28 mouse cellular contexts compared by ENCODE assay signal in genomic region chr1:47057344-47057743, GRCm38 (mm10).
DNase-seq lines count a peak whose midpoint lies in the region; ATAC-seq and TF ChIP-seq lines count a peak whose summit lies in the region.
"Had no signal": no experiment of that assay in that cellular context is flagged by ENCODE, and none has a peak within 500 bp of the region (broad histone marks: within the 10 kb centered on the region; RNA-seq: fewer than 3 reads in every experiment).

No protein-coding gene starts in this region.

- H3K27ac ChIP-seq in neural tube, embryonic 11.5 days (ENCODE audit: low read depth, low read length) = no peak overlapping the region
- H3K27ac ChIP-seq in limb, embryonic 14.5 days (replicated peaks; ENCODE audit: low read depth, low read length) = no peak overlapping the region
- H3K27ac ChIP-seq in neural tube, embryonic 14.5 days (ENCODE audit: low read depth, low read length) = no peak overlapping the region
- H3K27ac ChIP-seq in forebrain, embryonic 10.5 days = no peak overlapping the region
- H3K27ac ChIP-seq in liver, postnatal 0 days (ENCODE audit: low read depth) = no peak overlapping the region
- H3K27ac ChIP-seq: embryonic facial prominence, embryonic 10.5 days; embryonic facial prominence, embryonic 13.5 days; gastrocnemius, adult 2 months; heart, adult 2 months; hindbrain, embryonic 12.5 days; hindbrain, embryonic 15.5 days had no signal

- no peaks in the 10 kb centered on the region for H3K27me3 ChIP-seq in neural tube, embryonic 11.5 days (ENCODE audit: control insufficient read depth, insufficient read depth, low read length)
- no peaks in the 10 kb centered on the region for H3K27me3 ChIP-seq in limb, embryonic 14.5 days (ENCODE audit: control insufficient read depth, insufficient read depth, low read length)
- no peaks in the 10 kb centered on the region for H3K27me3 ChIP-seq in neural tube, embryonic 14.5 days (ENCODE audit: control insufficient read depth, insufficient read depth, low read length)
- no peaks in the 10 kb centered on the region for H3K27me3 ChIP-seq in forebrain, embryonic 10.5 days (ENCODE audit: poor library complexity, severe bottlenecking)
- H3K27me3 ChIP-seq in liver, postnatal 0 days (ENCODE audit: insufficient read depth, low read length) = no peaks in the 10 kb centered on the region
- H3K27me3 ChIP-seq: CH12.LX; embryonic facial prominence, embryonic 13.5 days; hindbrain, embryonic 12.5 days; hindbrain, embryonic 15.5 days; Patski had no signal

- H3K4me3 ChIP-seq in neural tube, embryonic 11.5 days (ENCODE audit: low read depth, low read length) = no peak overlapping the region
- H3K4me3 ChIP-seq in limb, embryonic 14.5 days (replicated peaks; ENCODE audit: low read length) = no peak overlapping the region
- H3K4me3 ChIP-seq in neural tube, embryonic 14.5 days (ENCODE audit: low read depth, low read length) = no peak overlapping the region
- H3K4me3 ChIP-seq in forebrain, embryonic 10.5 days = no peak overlapping the region
- H3K4me3 ChIP-seq in liver, postnatal 0 days (ENCODE audit: low read depth, low read length) = no peak overlapping the region
- H3K4me3 ChIP-seq: embryonic facial prominence, embryonic 10.5 days; embryonic facial prominence, embryonic 13.5 days; erythroblast, embryonic 14.5 days; gastrocnemius, adult 2 months; heart, adult 2 months; hindbrain, embryonic 12.5 days; hindbrain, embryonic 15.5 days had no signal

- TF ChIP-seq CTCF in liver, postnatal 0 days (IDR thresholded peaks at IDR 0.05; ENCODE audit: low read depth) = no peak

- H3K36me3 ChIP-seq in neural tube, embryonic 11.5 days (ENCODE audit: control insufficient read depth, insufficient read depth, low read length) = no peaks in the 10 kb centered on the region
- H3K36me3 ChIP-seq in limb, embryonic 14.5 days (ENCODE audit: control insufficient read depth, insufficient read depth, low read length) = no peaks in the 10 kb centered on the region
- H3K36me3 ChIP-seq in neural tube, embryonic 14.5 days (ENCODE audit: control insufficient read depth, insufficient read depth, low read length) = no peaks in the 10 kb centered on the region
- no peaks in the 10 kb centered on the region for H3K36me3 ChIP-seq in forebrain, embryonic 10.5 days (replicated peaks)
- H3K36me3 ChIP-seq in liver, postnatal 0 days (replicated peaks; ENCODE audit: insufficient read depth, low read length) = no peaks in the 10 kb centered on the region
- H3K36me3 ChIP-seq: embryonic facial prominence, embryonic 10.5 days; embryonic facial prominence, embryonic 13.5 days; G1E; hindbrain, embryonic 12.5 days; hindbrain, embryonic 15.5 days had no signal

- TF ChIP-seq POLR2A in limb, embryonic 14.5 days (IDR thresholded peaks at IDR 0.05; ENCODE audit: borderline replicate concordance, extremely low read depth, insufficient read depth, insufficient read length) = no peak

- peak; percentile 39 for ATAC-seq in neural tube, embryonic 11.5 days (ENCODE audit: insufficient read depth, low FRiP score, low TSS enrichment)
- no peak for ATAC-seq in limb, embryonic 14.5 days (ENCODE audit: low FRiP score, low read depth)
- peak; percentile 33; the same call in 1 of the 2 replicates for ATAC-seq in neural tube, embryonic 14.5 days (ENCODE audit: low read depth)
- no peak for ATAC-seq in liver, postnatal 0 days
- ATAC-seq: forebrain, embryonic 14.5 days; forebrain, postnatal 0 days; Patski had no signal

- DNase-seq in neural tube, embryonic 11.5 days (ENCODE audit: low spot score) = no peak
- no peak for DNase-seq in neural tube, embryonic 10.5 days (ENCODE audit: extremely low spot score, low spot score)
- peak; percentile 3 for DNase-seq in limb, embryonic 14.5 days (ENCODE audit: low spot score)
- no peak for DNase-seq in forebrain, embryonic 10.5 days (ENCODE audit: extremely low spot score, low spot score)
- no peak for DNase-seq in heart, adult 8-10 months (ENCODE audit: low spot score)
- no peak for DNase-seq in liver, postnatal 0 days
- DNase-seq: adrenal gland, postnatal 10 days; B cell, adult 2 months; cerebellum, adult 11-12 months; cerebellum, adult 8-10 months; cerebellum, postnatal 10 days; cerebellum, postnatal 36 days; embryo, embryonic 11 days; forebrain, postnatal 0 days; gastrocnemius, adult 2 months; gastrocnemius, postnatal 14 days; heart, adult 2 months had no signal

- no peaks in the 10 kb centered on the region for H3K4me1 ChIP-seq in neural tube, embryonic 11.5 days (ENCODE audit: control insufficient read depth, insufficient read depth, low read length)
- peaks cover 4% of the 10 kb centered on the region; the same call in 1 of the 2 replicates for H3K4me1 ChIP-seq in limb, embryonic 14.5 days (ENCODE audit: control insufficient read depth, insufficient read depth, low read length)
- H3K4me1 ChIP-seq in neural tube, embryonic 14.5 days (ENCODE audit: control insufficient read depth, insufficient read depth, low read length) = no peaks in the 10 kb centered on the region
- no peaks in the 10 kb centered on the region for H3K4me1 ChIP-seq in forebrain, embryonic 10.5 days
- H3K4me1 ChIP-seq in liver, postnatal 0 days (ENCODE audit: insufficient read depth) = no peaks in the 10 kb centered on the region
- H3K4me1 ChIP-seq: embryonic facial prominence, embryonic 10.5 days; embryonic facial prominence, embryonic 13.5 days; hindbrain, embryonic 12.5 days; hindbrain, embryonic 15.5 days had no signal

- 50% methylated on average over 3 of the region's 3 CpGs for WGBS in neural tube, embryonic 11.5 days
- WGBS in limb, embryonic 14.5 days = 12% methylated on average over 3 of the region's 3 CpGs
- 19% methylated on average over 3 of the region's 3 CpGs for WGBS in neural tube, embryonic 14.5 days
- WGBS in forebrain, embryonic 10.5 days = 86% methylated on average over 3 of the region's 3 CpGs
- 57% methylated on average over 3 of the region's 3 CpGs for WGBS in liver, postnatal 0 days (ENCODE audit: insufficient replicate concordance)

- no peak for TF ChIP-seq EP300 in liver, postnatal 0 days (IDR thresholded peaks at IDR 0.05; ENCODE audit: low read depth)

- H3K9me3 ChIP-seq in neural tube, embryonic 11.5 days (ENCODE audit: control insufficient read depth, low read length) = no peaks in the 10 kb centered on the region
- no peaks in the 10 kb centered on the region for H3K9me3 ChIP-seq in limb, embryonic 14.5 days (ENCODE audit: control insufficient read depth, low read length)
- no peaks in the 10 kb centered on the region for H3K9me3 ChIP-seq in neural tube, embryonic 14.5 days (ENCODE audit: control insufficient read depth, low read length)
- no peaks in the 10 kb centered on the region for H3K9me3 ChIP-seq in forebrain, embryonic 10.5 days
- no peaks in the 10 kb centered on the region for H3K9me3 ChIP-seq in liver, postnatal 0 days (ENCODE audit: low read length)
- H3K9me3 ChIP-seq: embryonic facial prominence, embryonic 10.5 days; embryonic facial prominence, embryonic 13.5 days; G1E; hindbrain, embryonic 12.5 days; hindbrain, embryonic 15.5 days had no signal

- no peak overlapping the region for H3K4me2 ChIP-seq in neural tube, embryonic 11.5 days (ENCODE audit: low read depth)
- H3K4me2 ChIP-seq in limb, embryonic 14.5 days (replicated peaks; ENCODE audit: low read depth, low read length, severe bottlenecking) = no peak overlapping the region
- H3K4me2 ChIP-seq in neural tube, embryonic 14.5 days (ENCODE audit: low read depth, low read length) = no peak overlapping the region
- no peak overlapping the region for H3K4me2 ChIP-seq in liver, postnatal 0 days (ENCODE audit: low read depth, low read length)
- H3K4me2 ChIP-seq: embryonic facial prominence, embryonic 13.5 days; heart, embryonic 11.5 days; hindbrain, embryonic 12.5 days; hindbrain, embryonic 15.5 days had no signal

- no peak overlapping the region for H3K9ac ChIP-seq in neural tube, embryonic 11.5 days (ENCODE audit: low read length)
- H3K9ac ChIP-seq in limb, embryonic 14.5 days (ENCODE audit: low read depth, low read length, severe bottlenecking) = no peak overlapping the region
- H3K9ac ChIP-seq in neural tube, embryonic 14.5 days (replicated peaks; ENCODE audit: low read depth, low read length) = no peak overlapping the region
- no peak overlapping the region for H3K9ac ChIP-seq in liver, postnatal 0 days (replicated peaks)
- H3K9ac ChIP-seq: embryonic facial prominence, embryonic 13.5 days; forebrain, postnatal 0 days; hindbrain, embryonic 12.5 days; hindbrain, embryonic 15.5 days had no signal

Comparison
In these comparisons a context has a peak if more than half of its experiments do, and no peak if none do; other contexts are left out.
1. ATAC-seq: peak in neural tube, embryonic 11.5 days (single experiment) and neural tube, embryonic 14.5 days (single experiment); none in limb, embryonic 14.5 days (single experiment) and liver, postnatal 0 days (single experiment).